Comparison of ENCODE assay signal across 24 mouse cellular contexts in genomic region chr11:74445591-74445990, GRCm38 (mm10).
DNase-seq lines count a peak whose midpoint lies in the region; ATAC-seq lines count a peak whose summit lies in the region.
"Had no signal": no experiment of that assay in that cellular context is flagged by ENCODE, and none has a peak within 500 bp of the region (broad histone marks: within the 10 kb centered on the region; RNA-seq: fewer than 3 reads in every experiment).

No protein-coding gene starts in this region.

- H3K4me2 ChIP-seq in hindbrain, embryonic 14.5 days (replicated peaks): no peak overlapping the region

- H3K9ac ChIP-seq in hindbrain, embryonic 14.5 days: no peak overlapping the region

- H3K36me3 ChIP-seq in hindbrain, embryonic 14.5 days (replicated peaks; ENCODE audit: control insufficient read depth, insufficient read depth): no peaks in the 10 kb centered on the region

- no peaks in the 10 kb centered on the region for H3K9me3 ChIP-seq in hindbrain, embryonic 14.5 days (ENCODE audit: control insufficient read depth, low read length)

- ATAC-seq in hindbrain, embryonic 14.5 days (ENCODE audit: low FRiP score): no peak
- no peak for ATAC-seq in cerebellum, adult (ENCODE audit: insufficient number of reproducible peaks, low FRiP score, low TSS enrichment)
- ATAC-seq: activated CD4-positive, CD25-positive, alpha-beta regulatory T cell, adult 4 months; CD4-positive, CD25-positive, alpha-beta regulatory T cell, adult 4 months had no signal

- no peaks in the 10 kb centered on the region for H3K27me3 ChIP-seq in hindbrain, embryonic 14.5 days (ENCODE audit: control insufficient read depth, insufficient read depth, low read length)
- H3K27me3 ChIP-seq: CH12.LX, Patski had no signal

- 80% methylated on average over 3 of the region's 3 CpGs for WGBS in hindbrain, embryonic 14.5 days

- no peak overlapping the region for H3K4me3 ChIP-seq in hindbrain, embryonic 14.5 days (replicated peaks; ENCODE audit: low read length)

- DNase-seq in ES-CJ7 (ENCODE audit: low read depth, low spot score) (peak; percentile 47), R1 (ENCODE audit: low read depth, low spot score) (peak; percentile 69), ZHBTc4 (ENCODE audit: low read depth, low spot score) (peak; percentile 73)
- DNase-seq in hindbrain, embryonic 14.5 days (ENCODE audit: low spot score): no peak
- no peak for DNase-seq in heart, postnatal 36 days
- DNase-seq: adrenal gland, adult 2 months; adrenal gland, adult 8-10 months; adrenal gland, postnatal 10 days; adrenal gland, postnatal 14 days; adrenal gland, postnatal 25 days; adrenal gland, postnatal 36 days; B cell, adult 2 months; cerebellum, adult 11 months; cerebellum, adult 11-12 months; cerebellum, adult 18-20 months; cerebellum, adult 2 months; cerebellum, adult 8-10 months; cerebellum, adult 9-10 months; cerebellum, adult 9-11 months had no signal

- intact Hi-C loops in heart, postnatal 36 days (cut with DNase I): loop anchor here (5.0 kb wide), 1 partner anchor 72 kb away; no protein-coding TSS in a partner anchor

- no peaks in the 10 kb centered on the region for H3K4me1 ChIP-seq in hindbrain, embryonic 14.5 days (replicated peaks; ENCODE audit: control insufficient read depth, insufficient read depth, low read length)

- no peak overlapping the region for H3K27ac ChIP-seq in hindbrain, embryonic 14.5 days

Comparison
In these comparisons a context has a peak if more than half of its experiments do, and no peak if none do; other contexts are left out.
1. DNase-seq: peak in ES-CJ7 (single experiment), R1 (single experiment) and ZHBTc4 (single experiment); none in hindbrain, embryonic 14.5 days (single experiment) and heart, postnatal 36 days (0 of 2).